Mouse (Mus musculus): ENCODE measurements around the gene Zfand3. TPM values are rescaled to one million over a fixed set of nuclear protein-coding genes. Genes with fewer than 3 reads are reported as not detected.
A peak's percentile ranks its signal among the peaks of the same experiment; 100 is the strongest.

Gene Zfand3
- polyA plus RNA-seq, 1 experiment from 2014 or later, result 40.2 TPM

DNA sequence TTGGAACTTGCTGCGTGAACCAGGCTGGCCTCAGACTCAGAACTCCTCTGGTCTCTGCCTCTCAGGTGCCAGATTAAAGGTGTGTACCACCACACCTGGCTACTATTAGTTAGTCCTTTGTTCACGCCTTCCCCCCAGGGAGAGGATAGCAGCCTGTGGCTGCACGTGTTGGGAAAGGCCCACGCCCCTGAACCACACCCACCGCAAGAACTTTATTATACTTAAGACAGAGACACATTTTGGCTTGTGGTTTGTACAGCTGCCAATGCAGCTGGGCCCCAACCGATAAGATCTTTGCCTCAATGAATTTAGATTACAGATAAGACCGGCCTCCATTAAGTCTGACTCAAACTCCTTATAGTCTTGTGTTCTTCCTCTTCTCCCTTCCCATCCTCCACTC, 24.7 kb upstream of the Zfand3 start:
- Histone ChIP-seq H3K27ac (ENCODE audit: low read length) (no peak overlapping the region), H3K9me3 (ENCODE audit: control insufficient read depth, low read length) (0 out of 2 replicates have a peak, but pooled peaks cover 5% of the 10 kb centered on the region), H3K4me1 (ENCODE audit: control insufficient read depth, insufficient read depth, low read length) (peaks cover 12% of the 10 kb centered on the region), H3K4me2 (ENCODE audit: low read depth, low read length) (no peak overlapping the region), H3K9ac (ENCODE audit: low read depth, low read length) (no peak overlapping the region), H3K4me3 (ENCODE audit: low read length) (no peak overlapping the region), H3K36me3 (ENCODE audit: control insufficient read depth, insufficient read depth, low read length) (no peaks in the 10 kb centered on the region), H3K27me3 (replicated peaks; ENCODE audit: control insufficient read depth, insufficient read depth, low read length) (no peaks in the 10 kb centered on the region)
- ATAC-seq, result peak; percentile 83
- 59% methylated on average over 7 of the region's 7 CpGs for WGBS

GRCm38 (mm10) chr17:29981568-29981967, 23.0 kb upstream of the Zfand3 start:
- H3K27me3 ChIP-seq (replicated peaks; ENCODE audit: control insufficient read depth, insufficient read depth, low read length), result no peaks in the 10 kb centered on the region
- no peak overlapping the region for H3K9ac ChIP-seq (ENCODE audit: low read depth, low read length)
- H3K4me3 ChIP-seq (ENCODE audit: low read length), result no peak overlapping the region
- ATAC-seq, result no peak
- no peak overlapping the region for H3K27ac ChIP-seq (ENCODE audit: low read length)
- 0 out of 2 replicates have a peak, but pooled peaks cover 5% of the 10 kb centered on the region for H3K9me3 ChIP-seq (ENCODE audit: control insufficient read depth, low read length)
- 77% methylated on average over 8 of the region's 8 CpGs for WGBS
- no peak overlapping the region for H3K4me2 ChIP-seq (ENCODE audit: low read depth, low read length)
- peaks cover 15% of the 10 kb centered on the region for H3K4me1 ChIP-seq (ENCODE audit: control insufficient read depth, insufficient read depth, low read length)
- H3K36me3 ChIP-seq (ENCODE audit: control insufficient read depth, insufficient read depth, low read length), result no peaks in the 10 kb centered on the region

DNA sequence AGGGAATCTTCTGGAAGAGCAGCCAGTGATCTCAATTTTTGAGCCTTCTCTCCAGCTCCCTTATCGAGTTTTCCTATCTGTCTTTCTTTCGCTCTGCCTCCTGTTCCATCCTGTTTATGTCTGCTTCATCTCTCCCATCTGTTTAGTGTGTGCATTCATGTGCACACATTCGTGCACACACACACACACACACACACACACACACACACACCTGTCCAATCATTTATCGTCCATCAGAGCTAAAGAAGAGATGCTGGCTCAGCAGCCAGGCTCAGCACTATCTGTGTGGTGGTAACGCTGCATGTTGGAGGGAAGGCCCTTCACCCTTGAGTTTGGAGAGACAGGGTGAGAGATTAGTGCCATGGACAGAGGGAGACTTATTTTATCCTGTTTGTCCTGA, 21.3 kb upstream of the Zfand3 start:
- peaks cover 15% of the 10 kb centered on the region for H3K4me1 ChIP-seq (ENCODE audit: control insufficient read depth, insufficient read depth, low read length)
- 0 out of 2 replicates have a peak, but pooled peaks cover 5% of the 10 kb centered on the region for H3K9me3 ChIP-seq (ENCODE audit: control insufficient read depth, low read length)
- no peak overlapping the region for H3K27ac ChIP-seq (ENCODE audit: low read length)
- no peak overlapping the region for H3K4me3 ChIP-seq (ENCODE audit: low read length)
- WGBS, result 74% methylated on average over 5 of the region's 5 CpGs
- no peak overlapping the region for H3K9ac ChIP-seq (ENCODE audit: low read depth, low read length)
- no peaks in the 10 kb centered on the region for H3K36me3 ChIP-seq (ENCODE audit: control insufficient read depth, insufficient read depth, low read length)
- no peak overlapping the region for H3K4me2 ChIP-seq (ENCODE audit: low read depth, low read length)
- ATAC-seq, result no peak
- H3K27me3 ChIP-seq (replicated peaks; ENCODE audit: control insufficient read depth, insufficient read depth, low read length), result no peaks in the 10 kb centered on the region

GRCm38 (mm10) chr17:29984931-29985330, 19.6 kb upstream of the Zfand3 start:
- H3K4me3 ChIP-seq (ENCODE audit: low read length), result no peak overlapping the region
- no peaks in the 10 kb centered on the region for H3K36me3 ChIP-seq (ENCODE audit: control insufficient read depth, insufficient read depth, low read length)
- WGBS, result 77% methylated on average over 7 of the region's 7 CpGs
- H3K9ac ChIP-seq (ENCODE audit: low read depth, low read length), result no peak overlapping the region
- 0 out of 2 replicates have a peak, but pooled peaks cover 5% of the 10 kb centered on the region for H3K9me3 ChIP-seq (ENCODE audit: control insufficient read depth, low read length)
- no peak overlapping the region for H3K27ac ChIP-seq (ENCODE audit: low read length)
- H3K4me1 ChIP-seq (ENCODE audit: control insufficient read depth, insufficient read depth, low read length), result peaks cover 6% of the 10 kb centered on the region
- H3K4me2 ChIP-seq (ENCODE audit: low read depth, low read length), result no peak overlapping the region
- H3K27me3 ChIP-seq (replicated peaks; ENCODE audit: control insufficient read depth, insufficient read depth, low read length), result no peaks in the 10 kb centered on the region
- no peak for ATAC-seq

DNA sequence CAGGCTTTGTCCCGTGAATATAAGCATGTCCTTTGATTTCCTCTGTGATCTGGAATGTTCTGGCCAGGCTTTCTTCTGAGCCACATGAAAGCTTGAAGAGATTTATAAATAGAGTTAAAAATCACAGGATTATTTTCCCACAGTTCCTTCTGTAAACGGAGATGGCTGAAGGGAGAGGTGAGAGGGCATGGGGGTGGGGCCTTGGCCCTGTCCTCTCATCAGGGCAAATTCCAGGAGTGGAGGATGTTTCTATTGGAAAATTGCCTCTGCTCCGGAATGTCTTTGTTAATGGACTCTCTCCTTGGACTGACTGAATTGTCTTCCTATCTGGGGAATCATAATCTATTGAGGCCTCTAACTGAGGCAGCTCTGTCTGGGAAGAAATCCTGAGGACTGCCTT, 19.0 kb upstream of the Zfand3 start:
- no peak overlapping the region for H3K9ac ChIP-seq (ENCODE audit: low read depth, low read length)
- ATAC-seq, result peak; percentile 33; the same call in 1 of the 2 replicates
- H3K27me3 ChIP-seq (replicated peaks; ENCODE audit: control insufficient read depth, insufficient read depth, low read length), result no peaks in the 10 kb centered on the region
- 17% methylated on average over 3 of the region's 3 CpGs for WGBS
- no peak overlapping the region for H3K4me2 ChIP-seq (ENCODE audit: low read depth, low read length)
- H3K4me1 ChIP-seq (ENCODE audit: control insufficient read depth, insufficient read depth, low read length), result 0 out of 2 replicates have a peak, but pooled peaks cover 2% of the 10 kb centered on the region
- no peak overlapping the region for H3K4me3 ChIP-seq (ENCODE audit: low read length)
- no peak overlapping the region for H3K27ac ChIP-seq (ENCODE audit: low read length)
- H3K9me3 ChIP-seq (ENCODE audit: control insufficient read depth, low read length), result 0 out of 2 replicates have a peak, but pooled peaks cover 5% of the 10 kb centered on the region
- no peaks in the 10 kb centered on the region for H3K36me3 ChIP-seq (ENCODE audit: control insufficient read depth, insufficient read depth, low read length)

- no peaks in the 10 kb centered on the region for H3K36me3 ChIP-seq (ENCODE audit: control insufficient read depth, insufficient read depth, low read length)
- 0 out of 2 replicates have a peak, but pooled peaks cover 2% of the 10 kb centered on the region for H3K4me1 ChIP-seq (ENCODE audit: control insufficient read depth, insufficient read depth, low read length)
- no peak overlapping the region for H3K4me3 ChIP-seq (ENCODE audit: low read length)
- no peaks in the 10 kb centered on the region for H3K9me3 ChIP-seq (ENCODE audit: control insufficient read depth, low read length)
- no peak overlapping the region for H3K9ac ChIP-seq (ENCODE audit: low read depth, low read length)
- H3K4me2 ChIP-seq (ENCODE audit: low read depth, low read length), result no peak overlapping the region
- 18% methylated on average over 5 of the region's 5 CpGs for WGBS
- H3K27me3 ChIP-seq (replicated peaks; ENCODE audit: control insufficient read depth, insufficient read depth, low read length), result no peaks in the 10 kb centered on the region
- ATAC-seq, result no peak
- no peak overlapping the region for H3K27ac ChIP-seq (ENCODE audit: low read length)
Measured at GRCm38 (mm10) chr17:29988141-29988540, 16.4 kb upstream of the Zfand3 start.

DNA sequence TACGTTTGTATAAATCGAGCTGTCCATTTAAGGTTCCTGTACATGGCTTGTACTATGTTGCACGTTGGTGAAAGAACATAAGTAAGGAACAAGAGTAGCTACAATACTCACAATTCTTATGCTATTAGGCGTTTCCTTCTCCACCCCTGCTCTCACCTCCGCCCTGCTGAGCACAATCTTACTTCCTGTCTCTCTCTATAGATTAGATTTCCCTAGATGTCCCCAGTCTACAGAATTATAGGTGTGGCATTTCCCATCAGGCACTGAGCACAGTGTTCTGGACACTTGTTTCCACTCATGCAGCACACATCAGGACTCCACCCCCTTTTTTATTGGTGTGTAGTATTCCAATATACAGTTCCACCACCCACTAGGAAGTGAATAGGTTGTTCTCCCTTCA, 14.9 kb upstream of the Zfand3 start:
- H3K4me1 ChIP-seq (ENCODE audit: control insufficient read depth, insufficient read depth, low read length), result 0 out of 2 replicates have a peak, but pooled peaks cover 2% of the 10 kb centered on the region
- ATAC-seq, result no peak
- H3K9me3 ChIP-seq (ENCODE audit: control insufficient read depth, low read length), result no peaks in the 10 kb centered on the region
- H3K27ac ChIP-seq (ENCODE audit: low read length), result no peak overlapping the region
- no peaks in the 10 kb centered on the region for H3K27me3 ChIP-seq (replicated peaks; ENCODE audit: control insufficient read depth, insufficient read depth, low read length)
- no peaks in the 10 kb centered on the region for H3K36me3 ChIP-seq (ENCODE audit: control insufficient read depth, insufficient read depth, low read length)
- no peak overlapping the region for H3K4me3 ChIP-seq (ENCODE audit: low read length)
- H3K9ac ChIP-seq (ENCODE audit: low read depth, low read length), result no peak overlapping the region
- 84% methylated on average over 5 of the region's 5 CpGs for WGBS
- H3K4me2 ChIP-seq (ENCODE audit: low read depth, low read length), result no peak overlapping the region

GRCm38 (mm10) chr17:29990136-29990535, 14.4 kb upstream of the Zfand3 start:
- WGBS, result 89% methylated on average over 3 of the region's 3 CpGs
- Histone ChIP-seq H3K27me3 (replicated peaks; ENCODE audit: control insufficient read depth, insufficient read depth, low read length) (no peaks in the 10 kb centered on the region), H3K36me3 (ENCODE audit: control insufficient read depth, insufficient read depth, low read length) (no peaks in the 10 kb centered on the region), H3K9ac (ENCODE audit: low read depth, low read length) (no peak overlapping the region), H3K4me3 (ENCODE audit: low read length) (no peak overlapping the region), H3K4me2 (ENCODE audit: low read depth, low read length) (no peak overlapping the region), H3K4me1 (ENCODE audit: control insufficient read depth, insufficient read depth, low read length) (0 out of 2 replicates have a peak, but pooled peaks cover 2% of the 10 kb centered on the region), H3K27ac (ENCODE audit: low read length) (no peak overlapping the region), H3K9me3 (ENCODE audit: control insufficient read depth, low read length) (no peaks in the 10 kb centered on the region)
- ATAC-seq, result no peak

GRCm38 (mm10) chr17:29990845-29991244, 13.7 kb upstream of the Zfand3 start:
- Histone ChIP-seq H3K27ac (ENCODE audit: low read length) (no peak overlapping the region), H3K9ac (ENCODE audit: low read depth, low read length) (no peak overlapping the region), H3K9me3 (ENCODE audit: control insufficient read depth, low read length) (no peaks in the 10 kb centered on the region), H3K4me2 (ENCODE audit: low read depth, low read length) (no peak overlapping the region), H3K27me3 (replicated peaks; ENCODE audit: control insufficient read depth, insufficient read depth, low read length) (no peaks in the 10 kb centered on the region), H3K4me3 (ENCODE audit: low read length) (no peak overlapping the region), H3K36me3 (ENCODE audit: control insufficient read depth, insufficient read depth, low read length) (no peaks in the 10 kb centered on the region), H3K4me1 (ENCODE audit: control insufficient read depth, insufficient read depth, low read length) (no peaks in the 10 kb centered on the region)
- no peak for ATAC-seq
- WGBS, result 77% methylated on average over 2 of the region's 2 CpGs

- Histone ChIP-seq H3K36me3 (ENCODE audit: control insufficient read depth, insufficient read depth, low read length) (no peaks in the 10 kb centered on the region), H3K4me3 (ENCODE audit: low read length) (no peak overlapping the region), H3K27me3 (replicated peaks; ENCODE audit: control insufficient read depth, insufficient read depth, low read length) (no peaks in the 10 kb centered on the region), H3K9ac (ENCODE audit: low read depth, low read length) (no peak overlapping the region), H3K4me2 (ENCODE audit: low read depth, low read length) (no peak overlapping the region), H3K4me1 (ENCODE audit: control insufficient read depth, insufficient read depth, low read length) (no peaks in the 10 kb centered on the region), H3K9me3 (ENCODE audit: control insufficient read depth, low read length) (no peaks in the 10 kb centered on the region), H3K27ac (ENCODE audit: low read length) (no peak overlapping the region)
- 66% methylated on average over 8 of the region's 8 CpGs for WGBS
- no peak for ATAC-seq
Measured at GRCm38 (mm10) chr17:29993488-29993887, 11.0 kb upstream of the Zfand3 start.

All from intestine, embryonic 16.5 days (tissue).